Mouse (Mus musculus): Measurements from ENCODE around the gene Ccdc114.

The Ccdc114 gene

DNA sequence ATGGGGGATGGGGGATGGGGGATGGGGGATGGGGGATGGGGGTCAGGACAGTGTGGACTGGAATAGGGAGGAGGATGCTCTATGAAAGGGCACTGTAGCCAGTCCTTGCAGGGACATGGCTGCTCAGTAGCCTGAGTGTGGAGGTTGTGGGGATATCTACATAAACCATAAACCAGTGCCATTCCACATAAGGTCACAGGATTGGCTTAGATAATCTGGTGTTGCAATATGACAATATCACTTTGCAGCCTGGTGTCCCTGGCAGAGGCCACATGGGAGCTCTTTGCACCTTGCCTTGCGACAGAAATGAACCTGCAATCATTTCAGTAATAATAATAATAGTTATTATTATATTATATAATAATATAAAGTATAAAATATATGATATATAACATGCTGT lies 64.5 kb downstream of the Ccdc114 start:
- DNase-seq, result no peak

DNA sequence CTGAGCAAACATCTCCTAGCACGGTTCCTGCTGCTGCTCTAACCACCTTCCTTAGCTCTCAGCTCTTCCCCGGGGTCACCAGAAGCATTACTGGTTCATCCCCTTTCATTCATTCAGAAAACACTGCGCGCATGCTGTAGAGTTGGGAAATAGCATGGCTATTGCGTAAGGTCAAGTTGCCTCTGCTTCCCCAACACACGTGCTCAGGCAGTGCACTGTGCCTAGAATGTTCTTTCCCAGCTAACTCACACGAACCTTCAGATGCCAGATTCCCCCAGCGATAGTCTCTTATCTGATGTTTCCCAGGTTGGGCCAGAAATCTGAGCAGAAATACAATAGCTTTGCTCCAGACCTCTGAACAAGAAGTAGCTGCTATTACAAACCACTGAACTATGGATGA lies 68.6 kb downstream of the Ccdc114 start:
- DNase-seq, result no peak

Data from kidney, postnatal 25 days (tissue).